Mouse (Mus musculus) limb, embryonic 10.5 days (tissue): ENCODE results near the gene Wfikkn2. TPM values are rescaled to one million over a fixed set of nuclear protein-coding genes. Genes with fewer than 3 reads are reported as not detected.

Experiments used
- DNase-seq: peaks from one replicate; pipeline ENCODE4 v3.0.0-alpha.2; 2017; ENCODE audit warnings: low spot score
- H3K27ac ChIP-seq: fragments of 300-500 bp; sonication (generic); 2 replicates; pipeline ENCODE4 v1.5.1; 2016; ENCODE audit warnings: mild to moderate bottlenecking
- H3K27me3 ChIP-seq: fragments of 300-500 bp; sonication (generic); 2 replicates; pipeline ENCODE4 v1.6.1; 2016; ENCODE audit warnings: low read depth, mild to moderate bottlenecking; ENCODE audit not compliant: poor library complexity, severe bottlenecking
- H3K36me3 ChIP-seq: fragments of 300-500 bp; sonication (generic); 2 replicates; pipeline ENCODE4 v1.6.1; 2016; ENCODE audit warnings: mild to moderate bottlenecking, moderate library complexity
- H3K4me1 ChIP-seq: fragments of 300-500 bp; sonication (generic); 2 replicates; pipeline ENCODE4 v1.6.1; 2016
- H3K4me3 ChIP-seq: fragments of 300-500 bp; sonication (generic); 2 replicates; pipeline ENCODE4 v1.5.1; 2016; ENCODE audit warnings: mild to moderate bottlenecking, moderate library complexity
- H3K9me3 ChIP-seq: fragments of 300-500 bp; sonication (generic); replicated peaks from 2 replicates; pipeline ENCODE4 v1.6.1; 2016; ENCODE audit warnings: mild to moderate bottlenecking
- WGBS: fragments of 180-500 bp; shearing (Covaris S2); methylation state at CpG from one replicate; pipeline ENCODE4 v1.1.7; 2016; 5-methylcytosine and 5-hydroxymethylcytosine counted together
- polyA plus RNA-seq: library from polyadenylated mRNA; unstranded; fragments of >200 nt; fragmentation: Nextera tagmentation; extraction: Ambion mirVana; gene quantifications from 2 replicates; pipeline ENCODE4 v1.2.1, GENCODE M21; 2016

Wfikkn2 gene
- polyA plus RNA-seq, 1 experiment from 2014 or later: 7.9 TPM

DNA sequence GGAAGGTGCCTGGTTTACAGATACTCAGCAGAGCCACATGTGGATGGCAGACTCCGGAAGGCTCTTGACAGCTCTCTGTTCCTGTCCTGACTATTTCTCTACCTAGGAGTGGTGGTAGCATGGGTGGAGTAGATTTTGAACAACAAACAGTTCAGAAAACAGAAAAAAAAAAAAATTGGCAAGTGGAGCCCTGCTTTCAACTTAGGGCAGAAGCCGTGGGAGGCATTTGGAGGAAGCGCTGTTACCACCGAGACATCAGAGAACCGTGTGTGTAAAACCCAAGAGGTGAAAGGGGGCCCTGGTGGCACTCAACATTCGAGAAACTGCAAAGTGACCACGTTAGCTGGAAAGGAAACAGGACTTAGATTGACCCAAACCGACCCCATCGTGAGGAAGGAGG lies 7.4 kb upstream of the Wfikkn2 start:
- Histone ChIP-seq H3K9me3 (no peaks in the 10 kb centered on the region), H3K27ac (no peak overlapping the region), H3K4me3 (no peak overlapping the region), H3K36me3 (no peaks in the 10 kb centered on the region), H3K27me3 (no peaks in the 10 kb centered on the region), H3K4me1 (peaks cover 6% of the 10 kb centered on the region)
- no peak for DNase-seq
- WGBS: 81% methylated on average over 9 of the region's 9 CpGs

DNA sequence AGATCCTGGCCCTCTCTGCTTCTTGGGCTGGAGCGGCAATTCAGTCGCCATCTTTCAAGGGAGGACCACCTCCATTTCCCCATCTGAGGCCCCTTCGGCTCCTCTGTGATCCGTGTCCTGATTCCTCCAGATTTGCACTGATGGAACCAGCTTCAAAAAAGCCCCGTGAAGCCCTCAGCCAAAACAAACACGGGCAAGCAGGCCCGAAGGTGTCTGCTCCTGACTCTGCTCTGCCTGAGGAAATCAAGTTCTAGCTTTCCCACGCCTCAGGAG lies 920 bp upstream of the Wfikkn2 start:
- peaks cover 63% of the 10 kb centered on the region for H3K4me1 ChIP-seq
- no peaks in the 10 kb centered on the region for H3K9me3 ChIP-seq
- H3K4me3 ChIP-seq: peak overlapping the region; percentile 31
- no peak for DNase-seq
- no peaks in the 10 kb centered on the region for H3K36me3 ChIP-seq
- 67% methylated on average over 8 of the region's 8 CpGs for WGBS
- H3K27me3 ChIP-seq: peaks cover 25% of the 10 kb centered on the region
- peak overlapping the region; percentile 87 for H3K27ac ChIP-seq

DNA sequence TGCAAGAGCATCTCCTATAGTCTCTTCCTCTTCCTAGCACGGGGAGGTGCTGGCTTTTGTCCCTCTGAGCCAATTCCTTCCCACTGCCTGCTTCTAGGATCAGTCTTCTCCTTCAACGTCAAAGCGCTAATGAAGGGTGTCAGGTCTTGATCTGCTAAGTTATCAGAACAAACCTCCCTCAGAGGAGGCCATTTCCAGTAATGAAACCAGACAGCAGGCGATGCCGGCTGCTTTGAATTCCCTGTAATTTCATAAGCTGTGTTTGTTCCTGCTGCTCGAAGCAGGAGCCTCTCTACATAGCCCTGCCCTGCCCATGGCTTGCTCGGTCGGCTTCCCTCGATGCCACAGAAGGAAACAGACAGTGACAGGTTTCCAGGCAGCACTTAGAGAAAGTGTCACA lies 1.4 kb downstream of the Wfikkn2 start:
- Histone ChIP-seq H3K27ac (peak overlapping the region; percentile 87), H3K9me3 (no peaks in the 10 kb centered on the region), H3K4me3 (no peak overlapping the region), H3K4me1 (peaks cover 76% of the 10 kb centered on the region), H3K27me3 (peaks cover 39% of the 10 kb centered on the region), H3K36me3 (no peaks in the 10 kb centered on the region)
- DNase-seq: no peak
- 64% methylated on average over 9 of the region's 9 CpGs for WGBS

DNA sequence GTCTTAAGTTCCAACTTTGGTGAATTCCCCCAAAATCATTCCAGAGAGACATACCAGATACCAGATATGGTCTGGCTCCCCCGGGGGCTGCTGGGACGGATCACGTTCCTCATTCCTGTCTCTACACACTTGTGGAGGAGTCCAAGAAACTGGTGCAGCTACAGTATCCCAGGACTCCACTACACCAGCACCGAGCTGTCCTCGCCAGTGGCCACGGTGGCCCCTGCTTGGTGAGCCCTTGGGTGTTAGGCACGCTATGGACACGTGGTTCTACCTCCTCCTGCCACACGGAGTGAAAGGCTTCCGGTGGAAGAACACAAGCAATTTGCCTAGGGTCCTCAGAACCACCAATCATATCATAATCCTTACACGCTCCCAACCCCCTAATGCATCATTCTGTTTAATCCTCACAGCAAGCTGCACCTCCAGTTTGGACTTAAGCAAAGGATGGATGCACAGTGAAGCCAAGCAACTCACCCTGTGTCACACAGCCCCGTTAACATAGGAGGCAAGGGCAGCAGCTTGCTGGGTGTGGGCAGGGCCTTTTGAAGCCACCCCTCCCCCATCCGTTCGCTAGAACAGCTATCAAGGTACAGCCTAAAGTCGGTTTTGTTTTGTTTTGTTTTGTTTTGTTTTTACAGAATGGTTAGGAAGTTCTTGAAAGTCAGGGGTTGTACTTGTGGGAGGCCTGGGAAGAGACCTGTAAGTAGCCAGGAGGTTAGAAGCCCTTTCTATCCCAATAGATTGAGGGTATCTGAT lies 2.2 kb downstream of the Wfikkn2 start:
- peaks cover 39% of the 10 kb centered on the region for H3K27me3 ChIP-seq
- H3K27ac ChIP-seq: peak overlapping the region; percentile 87
- WGBS: 38% methylated on average over 15 of the region's 15 CpGs
- peak; percentile 43 for DNase-seq
- no peaks in the 10 kb centered on the region for H3K36me3 ChIP-seq
- peaks cover 78% of the 10 kb centered on the region for H3K4me1 ChIP-seq
- H3K9me3 ChIP-seq: no peaks in the 10 kb centered on the region
- H3K4me3 ChIP-seq: peak overlapping the region; percentile 46

DNA sequence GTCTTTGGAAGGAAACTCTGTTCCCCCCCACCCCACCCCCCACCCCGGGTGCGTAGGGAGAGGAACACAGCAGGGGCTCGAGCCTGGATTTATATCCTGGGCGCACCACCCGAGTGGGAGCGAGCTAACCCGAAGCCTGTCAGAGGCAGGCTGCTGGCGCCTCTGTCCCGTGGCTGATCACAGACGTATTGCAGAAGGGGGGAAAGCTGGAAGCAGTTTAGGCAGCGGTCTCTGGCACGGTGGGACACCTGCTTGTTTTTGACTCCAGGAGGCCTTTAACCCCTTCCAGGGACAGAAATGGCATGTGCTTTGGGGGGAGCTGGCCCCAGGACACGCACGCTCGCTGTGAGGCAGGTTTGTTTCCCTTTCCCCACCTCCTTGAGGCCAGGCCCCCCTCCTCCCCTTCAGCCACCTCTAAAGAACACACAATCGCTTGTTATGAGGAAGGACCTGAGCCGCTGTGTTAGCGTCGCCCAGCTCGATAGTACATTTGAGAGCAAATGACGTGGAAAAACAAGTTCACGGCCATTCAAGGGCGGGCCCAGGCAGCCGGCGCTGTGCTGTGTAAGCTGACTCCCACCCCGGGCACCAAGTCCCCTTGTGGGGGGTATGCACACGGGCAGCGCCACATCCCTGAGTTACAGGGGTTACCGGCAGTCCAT lies 2.9 kb downstream of the Wfikkn2 start:
- DNase-seq: peak; percentile 69
- peaks cover 77% of the 10 kb centered on the region for H3K4me1 ChIP-seq
- peaks cover 2% of the 10 kb centered on the region; the same call in 1 of the 2 replicates for H3K36me3 ChIP-seq
- peaks cover 39% of the 10 kb centered on the region for H3K27me3 ChIP-seq
- H3K4me3 ChIP-seq: peak overlapping the region; percentile 46
- H3K27ac ChIP-seq: peak overlapping the region; percentile 87
- WGBS: 9% methylated on average over 29 of the region's 29 CpGs
- H3K9me3 ChIP-seq: no peaks in the 10 kb centered on the region

DNA sequence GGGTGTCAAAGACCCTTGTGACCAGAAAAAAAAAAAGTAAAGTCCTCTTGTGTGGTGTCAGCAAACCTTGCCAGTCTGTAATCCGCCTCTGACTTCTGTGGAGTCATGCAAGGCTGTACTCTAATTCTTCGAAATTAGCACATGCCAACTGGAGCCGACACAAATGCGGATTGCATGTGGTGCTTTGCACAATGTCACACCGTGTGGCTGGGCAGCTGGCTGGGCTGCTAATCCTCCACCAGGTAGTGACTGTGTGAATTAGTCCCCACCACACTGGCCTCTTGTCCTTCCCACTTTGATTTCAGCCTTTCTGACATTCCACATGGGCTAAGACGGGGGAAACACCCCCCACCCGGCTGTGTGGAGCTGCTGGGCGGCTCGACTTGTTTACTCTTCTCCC lies 6.1 kb downstream of the Wfikkn2 start:
- H3K27ac ChIP-seq: peak overlapping the region; percentile 11; the same call in 1 of the 2 replicates
- peaks cover 52% of the 10 kb centered on the region for H3K4me1 ChIP-seq
- H3K36me3 ChIP-seq: peaks cover 3% of the 10 kb centered on the region; the same call in 1 of the 2 replicates
- DNase-seq: no peak
- WGBS: 43% methylated on average over 9 of the region's 9 CpGs
- H3K27me3 ChIP-seq: peaks cover 37% of the 10 kb centered on the region
- H3K4me3 ChIP-seq: no peak overlapping the region; the same call in 1 of the 2 replicates
- H3K9me3 ChIP-seq: no peaks in the 10 kb centered on the region

DNA sequence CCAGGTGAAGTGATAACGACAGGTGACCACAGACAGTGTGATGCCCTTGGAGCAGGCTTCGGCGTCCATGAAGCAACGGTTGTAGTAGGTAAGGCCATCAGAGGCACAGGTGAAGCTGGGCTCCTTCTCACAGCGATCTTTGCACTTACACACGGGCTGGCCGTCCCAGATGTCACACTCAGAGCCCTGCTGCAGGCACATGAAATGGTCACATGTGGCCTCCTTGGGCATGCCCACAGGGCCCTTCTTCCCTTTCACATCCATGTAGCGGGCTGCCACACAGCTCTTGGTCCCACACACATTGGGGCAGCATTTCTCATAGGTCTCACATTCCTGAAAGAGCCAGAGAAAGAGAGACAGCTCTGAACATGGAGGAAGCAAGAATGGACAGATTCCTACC lies 7.0 kb downstream of the Wfikkn2 start:
- Histone ChIP-seq H3K4me1 (peaks cover 44% of the 10 kb centered on the region), H3K36me3 (peaks cover 3% of the 10 kb centered on the region; the same call in 1 of the 2 replicates), H3K27ac (no peak overlapping the region), H3K4me3 (no peak overlapping the region), H3K9me3 (no peaks in the 10 kb centered on the region), H3K27me3 (peaks cover 28% of the 10 kb centered on the region)
- no peak for DNase-seq
- WGBS: 94% methylated on average over 8 of the region's 8 CpGs

DNA sequence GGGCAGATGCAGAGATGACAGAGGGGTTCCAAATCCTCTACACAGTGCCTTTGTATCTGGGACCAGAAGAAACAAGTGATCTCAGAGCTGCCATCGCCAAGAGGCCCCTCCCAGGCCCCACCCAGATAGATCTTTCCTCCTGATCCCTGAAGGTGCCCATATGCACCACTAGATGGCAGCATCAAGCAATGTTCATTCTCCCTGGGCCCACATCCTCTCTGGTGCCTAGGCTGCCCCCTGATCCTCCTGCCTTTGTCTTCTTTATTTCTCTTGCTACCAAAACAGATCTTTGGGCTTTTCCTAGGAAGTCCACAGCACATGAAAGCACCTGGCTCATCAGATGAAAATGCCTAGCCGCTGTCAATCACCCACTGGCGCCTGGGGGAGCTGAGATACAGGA lies 9.7 kb downstream of the Wfikkn2 start:
- peak; percentile 76 for DNase-seq
- 16% methylated on average over 3 of the region's 3 CpGs for WGBS
- H3K27me3 ChIP-seq: peaks cover 9% of the 10 kb centered on the region; the same call in 1 of the 2 replicates
- H3K36me3 ChIP-seq: peaks cover 3% of the 10 kb centered on the region; the same call in 1 of the 2 replicates
- H3K4me3 ChIP-seq: no peak overlapping the region
- H3K4me1 ChIP-seq: peaks cover 29% of the 10 kb centered on the region
- H3K27ac ChIP-seq: peak overlapping the region; percentile 77
- no peaks in the 10 kb centered on the region for H3K9me3 ChIP-seq

DNA sequence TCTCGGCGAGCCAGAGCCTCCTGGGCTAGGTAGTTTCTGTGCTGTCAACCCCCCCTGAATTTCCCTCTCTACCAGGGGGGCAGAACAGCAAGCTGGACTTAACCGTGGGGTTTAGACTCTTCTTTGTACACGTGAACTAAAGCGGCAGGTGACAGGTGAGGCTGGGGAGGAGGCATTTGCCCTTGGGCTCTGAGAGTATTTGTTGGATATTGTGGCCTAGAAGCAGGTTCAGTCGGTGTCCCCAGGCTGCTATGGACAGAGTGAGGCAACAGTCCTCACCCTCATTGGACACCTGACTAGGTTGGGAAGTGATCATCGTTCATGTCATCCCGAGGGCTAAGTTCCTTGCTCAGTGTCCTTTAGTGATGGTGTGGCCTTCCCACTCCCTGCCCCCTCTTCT lies 10.9 kb downstream of the Wfikkn2 start:
- peaks cover 1% of the 10 kb centered on the region; the same call in 1 of the 2 replicates for H3K27me3 ChIP-seq
- peaks cover 3% of the 10 kb centered on the region; the same call in 1 of the 2 replicates for H3K36me3 ChIP-seq
- H3K27ac ChIP-seq: no peak overlapping the region
- no peak for DNase-seq
- peaks cover 26% of the 10 kb centered on the region for H3K4me1 ChIP-seq
- no peak overlapping the region for H3K4me3 ChIP-seq
- WGBS: 88% methylated on average over 8 of the region's 8 CpGs
- H3K9me3 ChIP-seq: no peaks in the 10 kb centered on the region

DNA sequence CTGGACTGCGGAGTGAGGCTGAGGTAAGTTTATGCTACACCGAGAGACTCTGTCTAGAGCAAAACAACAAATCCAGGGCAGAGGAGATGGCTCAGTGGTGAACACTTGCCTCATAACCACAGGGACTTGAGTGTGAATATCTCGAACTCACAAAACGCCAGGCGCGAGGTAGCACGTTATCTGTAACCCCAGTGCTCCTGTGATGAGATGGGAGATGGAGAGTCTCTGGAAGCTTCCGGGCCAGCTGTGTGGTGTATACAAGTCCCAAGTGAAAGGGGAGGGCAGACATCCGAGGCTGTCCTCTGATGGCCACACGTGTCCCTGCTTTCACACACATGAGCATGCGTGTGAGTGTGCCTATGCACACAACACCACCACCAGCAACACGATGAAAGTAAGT lies 11.4 kb downstream of the Wfikkn2 start:
- DNase-seq: no peak
- Histone ChIP-seq H3K4me3 (no peak overlapping the region), H3K4me1 (peaks cover 21% of the 10 kb centered on the region), H3K9me3 (no peaks in the 10 kb centered on the region), H3K36me3 (peaks cover 3% of the 10 kb centered on the region; the same call in 1 of the 2 replicates), H3K27ac (no peak overlapping the region), H3K27me3 (no peaks in the 10 kb centered on the region)
- 90% methylated on average over 12 of the region's 12 CpGs for WGBS

DNA sequence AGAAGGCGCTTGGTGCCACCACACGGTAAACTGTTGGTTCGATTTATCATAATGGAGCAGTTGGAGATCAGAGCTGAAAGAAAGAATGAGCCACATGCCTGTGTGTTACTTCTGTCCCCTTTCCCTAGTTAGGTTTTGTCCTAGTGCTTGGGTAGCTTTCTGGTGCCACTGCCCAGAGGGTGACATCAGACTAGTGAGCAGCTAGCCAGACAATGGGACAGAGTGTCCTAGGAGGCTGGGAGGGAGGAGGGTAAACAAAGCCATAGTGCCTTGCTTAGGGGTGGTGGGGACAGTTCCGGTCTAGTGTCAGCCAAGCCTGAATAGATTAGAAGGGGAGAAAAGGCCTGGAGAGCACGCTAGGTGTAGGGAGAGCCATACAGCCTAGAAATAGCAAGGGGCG lies 12.4 kb downstream of the Wfikkn2 start:
- Histone ChIP-seq H3K4me3 (no peak overlapping the region), H3K4me1 (peaks cover 24% of the 10 kb centered on the region), H3K27ac (peak overlapping the region; percentile 8; the same call in 1 of the 2 replicates), H3K36me3 (peaks cover 3% of the 10 kb centered on the region; the same call in 1 of the 2 replicates), H3K9me3 (no peaks in the 10 kb centered on the region), H3K27me3 (no peaks in the 10 kb centered on the region)
- WGBS: 80% methylated on average over 6 of the region's 6 CpGs
- DNase-seq: no peak

DNA sequence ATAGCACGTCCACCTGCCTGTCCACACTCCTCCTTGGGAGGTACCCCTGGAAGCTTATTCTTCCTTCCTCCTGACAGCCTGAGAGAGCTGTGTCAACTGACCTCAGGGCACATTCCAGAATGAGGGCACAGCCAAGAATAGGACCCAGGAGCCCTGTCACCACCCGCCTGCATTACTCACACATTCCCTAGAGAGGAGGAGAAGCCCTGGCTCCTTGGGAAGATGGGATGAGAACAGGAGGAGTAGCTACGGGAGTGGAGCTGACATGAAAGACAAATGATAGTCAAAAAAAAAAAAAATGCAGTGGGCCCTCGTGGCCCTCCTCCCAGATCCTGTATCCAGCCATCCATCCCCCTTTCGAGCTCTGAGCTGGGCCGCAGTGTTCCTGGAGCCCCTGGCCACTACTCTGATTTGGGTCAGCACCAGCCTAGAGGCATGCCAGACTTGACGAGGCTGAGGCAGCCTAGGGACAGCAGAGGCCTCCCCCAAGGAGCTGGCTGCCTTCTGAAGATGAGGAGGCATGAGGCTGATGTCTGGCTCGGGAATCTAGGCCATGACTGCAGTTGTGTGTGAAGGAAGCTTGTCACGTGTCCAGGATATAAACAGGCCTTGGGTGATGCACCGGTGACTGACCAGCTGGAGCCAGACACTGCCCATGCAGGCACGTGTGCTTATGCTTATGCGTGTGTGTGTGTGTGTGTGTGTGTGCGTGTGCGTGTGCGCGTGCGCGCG lies 13.8 kb downstream of the Wfikkn2 start:
- no peaks in the 10 kb centered on the region for H3K27me3 ChIP-seq
- WGBS: 76% methylated on average over 19 of the region's 19 CpGs
- H3K9me3 ChIP-seq: no peaks in the 10 kb centered on the region
- H3K4me1 ChIP-seq: peaks cover 33% of the 10 kb centered on the region
- no peak overlapping the region for H3K4me3 ChIP-seq
- DNase-seq: no peak
- H3K36me3 ChIP-seq: no peaks in the 10 kb centered on the region
- 0 out of 2 replicates have a peak overlapping the region, but pooled peaks have one; percentile 16 for H3K27ac ChIP-seq

DNA sequence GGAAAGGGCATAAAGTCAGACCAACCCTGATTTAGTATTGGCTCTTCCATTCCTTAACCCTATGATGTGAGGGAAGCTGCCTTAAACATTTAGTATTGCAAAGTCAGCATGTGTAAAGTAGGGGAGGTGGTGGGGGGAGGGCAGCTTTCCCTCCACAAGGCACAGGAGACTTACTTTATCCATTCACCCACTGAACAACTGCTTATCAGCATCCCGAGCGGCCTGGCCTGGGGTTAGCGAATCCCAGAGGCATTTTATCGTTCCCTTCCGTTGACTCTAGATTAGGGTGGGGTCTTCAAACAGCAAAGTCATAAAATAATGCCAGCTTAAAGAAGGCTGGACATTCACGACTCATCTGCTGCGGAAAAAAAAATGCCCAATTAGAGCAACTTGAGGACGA lies 15.6 kb downstream of the Wfikkn2 start:
- H3K27me3 ChIP-seq: no peaks in the 10 kb centered on the region
- H3K36me3 ChIP-seq: no peaks in the 10 kb centered on the region
- DNase-seq: no peak
- no peaks in the 10 kb centered on the region for H3K9me3 ChIP-seq
- no peak overlapping the region for H3K4me3 ChIP-seq
- peaks cover 32% of the 10 kb centered on the region for H3K4me1 ChIP-seq
- WGBS: 75% methylated on average over 8 of the region's 8 CpGs
- no peak overlapping the region for H3K27ac ChIP-seq
